Mouse (Mus musculus) liver, adult 2 months (tissue): ENCODE data around the gene Kdm1a. TPM values are rescaled to one million over a fixed set of nuclear protein-coding genes. Genes with fewer than 3 reads are reported as not detected.

Experiments
- DNase-seq: peaks from one replicate; pipeline ENCODE4 v3.0.0-alpha.2; 2011; ENCODE audit warnings: low read depth, low spot score; ENCODE audit errors: extremely low read depth
- H3K27ac ChIP-seq: fragments of 200-500 bp; replicated peaks from 2 replicates; pipeline ENCODE4 v1.5.1; 2012; ENCODE audit warnings: low read depth, mild to moderate bottlenecking, control low read depth, inconsistent platforms, low read length; ENCODE audit not compliant: insufficient read depth
- H3K27me3 ChIP-seq: fragments of 200-500 bp; 2 replicates; pipeline ENCODE4 v1.6.1; 2012; ENCODE audit warnings: mild to moderate bottlenecking, moderate library complexity, low read length, inconsistent platforms; ENCODE audit not compliant: control insufficient read depth, insufficient read depth
- H3K36me3 ChIP-seq: fragments of 200-500 bp; 2 replicates; pipeline ENCODE4 v1.6.1; 2012; ENCODE audit warnings: low read length, inconsistent platforms; ENCODE audit not compliant: control insufficient read depth, insufficient read depth
- H3K4me1 ChIP-seq: fragments of 200-500 bp; 2 replicates; pipeline ENCODE4 v1.6.1; 2011; ENCODE audit warnings: low read length; ENCODE audit not compliant: control insufficient read depth, insufficient read depth
- H3K4me3 ChIP-seq: fragments of 200-500 bp; 2 replicates; pipeline ENCODE4 v1.5.1; 2011; ENCODE audit warnings: low read depth, mild to moderate bottlenecking, control low read depth, low read length, moderate library complexity; ENCODE audit not compliant: insufficient read depth
- H3K79me2 ChIP-seq: fragments of 200-500 bp; 2 replicates; pipeline ENCODE4 v1.6.1; 2012; ENCODE audit warnings: inconsistent platforms, mild to moderate bottlenecking, low read length, moderate library complexity; ENCODE audit not compliant: control insufficient read depth, insufficient read depth
- H3K9ac ChIP-seq: fragments of 200-500 bp; 2 replicates; pipeline ENCODE4 v1.6.1; 2012; ENCODE audit warnings: low read depth, mild to moderate bottlenecking, control low read depth, inconsistent platforms, low read length
- CTCF ChIP-seq: fragments of 200-500 bp; IDR thresholded peaks from 2 replicates; pipeline ENCODE4 v1.5.1; 2011; ENCODE audit warnings: low read depth, low read length, control low read depth
- POLR2A ChIP-seq: fragments of 200-500 bp; IDR thresholded peaks from 2 replicates; pipeline ENCODE4 v1.6.1; 2011; ENCODE audit warnings: low read length, control low read depth; ENCODE audit not compliant: insufficient read depth; ENCODE audit errors: extremely low read depth
- WGBS: fragments of 180-500 bp; shearing (Covaris S2); methylation state at CpG from one replicate; pipeline ENCODE4 v1.1.7; 2018; 5-methylcytosine and 5-hydroxymethylcytosine counted together
- polyA plus RNA-seq: library from polyadenylated mRNA; depleted of rRNA; stranded (reverse); fragments of >200 nt; gene quantifications from 2 replicates; pipeline ENCODE4 v1.2.3, GENCODE M21; 2012
- total RNA-seq: library from RNA; depleted of rRNA; stranded (reverse); fragments of >200 nt; gene quantifications from 2 replicates; pipeline ENCODE4 v1.2.3, GENCODE M21; 2014

Gene Kdm1a
- total and polyA plus RNA-seq, 2 experiments = 8.8 to 10.0 TPM

- Histone ChIP-seq H3K4me3 (no peak overlapping the region), H3K27ac (no peak overlapping the region), H3K36me3 (peaks cover 50% of the 10 kb centered on the region), H3K79me2 (no peaks in the 10 kb centered on the region; the same call in 1 of the 2 replicates), H3K27me3 (no peaks in the 10 kb centered on the region), H3K9ac (no peak overlapping the region), H3K4me1 (no peaks in the 10 kb centered on the region)
- TF ChIP-seq POLR2A (no peak), CTCF (no peak)
- DNase-seq = no peak
- WGBS = 58% methylated on average over 2 of the region's 2 CpGs
Observed at GRCm38 (mm10) chr4:136559690-136560089, 42.8 kb downstream of the Kdm1a start.

DNA sequence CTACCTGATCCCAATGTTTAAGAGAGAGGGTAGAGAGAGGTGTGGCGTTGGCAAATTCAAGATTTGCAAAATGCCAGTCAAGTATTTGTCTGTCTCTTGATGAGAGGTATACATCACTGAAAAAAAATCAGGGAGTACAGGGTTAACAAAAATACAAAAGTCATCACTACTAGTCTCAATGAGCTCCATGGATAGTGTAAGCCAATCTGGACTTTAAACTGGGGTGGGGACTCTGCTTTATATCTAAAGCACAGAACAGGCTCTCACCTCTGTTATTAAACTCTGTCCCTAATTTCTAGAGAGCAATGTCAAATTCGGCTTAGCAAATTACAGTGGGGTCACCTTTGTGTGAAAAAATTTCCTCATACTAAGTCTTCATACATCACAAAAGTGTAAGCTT, 44.9 kb downstream of the Kdm1a start:
- no peak overlapping the region for H3K27ac ChIP-seq
- no peak overlapping the region for H3K9ac ChIP-seq
- no peak overlapping the region for H3K4me3 ChIP-seq
- H3K27me3 ChIP-seq = no peaks in the 10 kb centered on the region
- no peaks in the 10 kb centered on the region; the same call in 1 of the 2 replicates for H3K79me2 ChIP-seq
- WGBS = 77% methylated on average over 2 of the region's 2 CpGs
- no peaks in the 10 kb centered on the region for H3K4me1 ChIP-seq
- TF ChIP-seq POLR2A = no peak
- no peak for TF ChIP-seq CTCF
- H3K36me3 ChIP-seq = peaks cover 60% of the 10 kb centered on the region
- DNase-seq = no peak

DNA sequence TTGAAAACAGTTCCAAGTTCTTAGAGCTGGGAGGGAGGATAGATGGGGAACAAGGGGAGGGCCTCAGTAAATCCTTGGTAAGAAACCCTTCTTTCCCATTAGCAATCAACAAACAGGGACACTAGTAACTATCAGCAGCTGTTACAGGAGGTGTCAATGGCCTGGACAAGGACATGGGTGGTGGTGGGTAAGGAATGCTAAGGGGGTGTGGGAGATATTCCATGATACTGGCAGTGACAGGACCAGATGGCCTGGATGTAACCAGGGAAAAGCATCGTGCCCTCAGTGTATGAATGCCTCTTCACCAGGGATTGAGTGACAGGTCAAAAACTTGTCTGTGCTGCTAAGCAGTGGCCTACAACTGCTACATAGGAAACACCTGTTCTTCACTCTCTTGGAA, 49.4 kb downstream of the Kdm1a start:
- H3K36me3 ChIP-seq = peaks cover 70% of the 10 kb centered on the region
- H3K27me3 ChIP-seq = no peaks in the 10 kb centered on the region
- 82% methylated on average over 1 of the region's 1 CpGs for WGBS
- TF ChIP-seq POLR2A = no peak
- TF ChIP-seq CTCF = no peak
- no peak overlapping the region for H3K4me3 ChIP-seq
- H3K9ac ChIP-seq = no peak overlapping the region
- DNase-seq = no peak
- no peaks in the 10 kb centered on the region for H3K4me1 ChIP-seq
- H3K27ac ChIP-seq = no peak overlapping the region
- no peaks in the 10 kb centered on the region for H3K79me2 ChIP-seq

- WGBS = 90% methylated on average over 1 of the region's 1 CpGs
- Histone ChIP-seq H3K27me3 (no peaks in the 10 kb centered on the region), H3K9ac (no peak overlapping the region), H3K4me3 (no peak overlapping the region), H3K27ac (no peak overlapping the region), H3K79me2 (no peaks in the 10 kb centered on the region), H3K36me3 (peaks cover 52% of the 10 kb centered on the region), H3K4me1 (no peaks in the 10 kb centered on the region)
- DNase-seq = no peak
- TF ChIP-seq POLR2A = no peak
Observed at GRCm38 (mm10) chr4:136548381-136548801, 54.1 kb downstream of the Kdm1a start.

DNA sequence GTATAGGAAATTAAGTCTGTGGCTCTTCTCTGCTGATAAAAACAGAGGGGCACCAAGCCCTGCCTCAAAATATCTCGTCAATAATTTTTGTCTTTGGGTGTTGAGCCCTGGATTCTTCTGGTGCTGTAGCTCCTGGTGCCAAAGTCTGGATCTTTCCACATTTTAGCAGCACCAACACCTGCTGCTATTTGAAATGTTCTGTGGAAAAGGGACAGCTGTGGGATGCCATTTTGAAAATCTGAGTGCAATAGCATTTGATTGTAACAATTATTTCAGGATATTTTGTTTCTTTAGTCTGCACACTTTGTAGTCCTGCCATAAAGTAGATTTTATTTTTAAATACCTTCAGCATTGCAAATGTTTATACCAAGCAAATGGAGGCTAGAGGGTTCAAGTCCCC, 54.8 kb downstream of the Kdm1a start:
- no peak for TF ChIP-seq CTCF
- no peak for TF ChIP-seq POLR2A
- Histone ChIP-seq H3K79me2 (no peaks in the 10 kb centered on the region), H3K4me3 (no peak overlapping the region), H3K4me1 (no peaks in the 10 kb centered on the region), H3K27ac (no peak overlapping the region), H3K9ac (no peak overlapping the region), H3K36me3 (peaks cover 48% of the 10 kb centered on the region), H3K27me3 (no peaks in the 10 kb centered on the region)
- DNase-seq = no peak
- WGBS = 90% methylated on average over 1 of the region's 1 CpGs

DNA sequence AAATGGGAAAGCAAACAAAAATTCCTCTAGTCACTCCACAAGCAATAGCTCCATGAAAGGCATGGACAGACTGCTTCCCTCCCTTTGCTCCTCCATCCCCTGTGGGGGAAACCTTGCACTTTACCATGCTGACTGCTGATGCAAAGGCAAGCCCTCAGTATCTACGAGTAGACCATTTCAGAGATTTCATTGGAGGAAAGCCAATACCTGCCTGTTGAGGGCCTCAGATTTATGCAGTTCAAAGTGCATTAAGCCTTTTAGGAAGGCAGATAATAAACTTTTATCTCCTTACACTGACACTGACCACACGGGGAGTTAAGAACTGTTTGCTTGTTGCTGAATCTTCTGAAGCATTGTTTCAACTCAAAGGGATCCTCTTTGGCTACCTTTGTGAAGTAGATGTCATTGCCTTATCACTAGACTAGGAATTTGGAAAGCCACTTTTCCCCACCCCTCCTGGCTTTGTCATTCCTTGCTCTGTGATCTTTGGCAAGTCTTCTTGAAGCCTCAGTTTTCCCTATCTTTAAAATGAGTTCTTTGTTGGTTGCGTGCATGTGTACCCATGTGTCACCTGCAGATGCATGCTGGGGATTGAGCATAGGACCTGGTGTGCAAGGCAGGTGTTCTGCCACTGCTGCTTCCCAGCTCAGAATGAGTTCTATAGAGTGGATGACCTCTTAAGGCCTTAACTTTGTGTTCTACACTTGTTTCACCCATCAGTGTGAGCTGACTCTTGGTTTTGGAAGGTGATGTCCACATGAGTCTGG, 56.1 kb downstream of the Kdm1a start:
- WGBS = 52% methylated on average over 3 of the region's 3 CpGs

More for the DNA sequence above, 56.1 kb downstream of the Kdm1a start:
- Histone ChIP-seq H3K4me1 (no peaks in the 10 kb centered on the region), H3K9ac (no peak overlapping the region), H3K27me3 (no peaks in the 10 kb centered on the region), H3K36me3 (peaks cover 39% of the 10 kb centered on the region), H3K27ac (no peak overlapping the region), H3K4me3 (no peak overlapping the region), H3K79me2 (0 out of 2 replicates have a peak, but pooled peaks cover 4% of the 10 kb centered on the region)
- DNase-seq = no peak
- TF ChIP-seq POLR2A (no peak), CTCF (no peak)
